Mouse (Mus musculus): ENCODE data around the gene Pde7b.
"Not testable (repeated sequence)": the region's sequence is repeated elsewhere in the genome, so short reads cannot be mapped to it uniquely, and the experiment has no call there.

Gene Pde7b

GRCm38 (mm10) chr10:20543121-20543520, 181.8 kb downstream of the Pde7b start:
- no peak for DNase-seq

- DNase-seq: no peak
These were observed 191.1 kb downstream of the Pde7b start for GRCm38 (mm10) chr10:20533811-20534210.

DNA sequence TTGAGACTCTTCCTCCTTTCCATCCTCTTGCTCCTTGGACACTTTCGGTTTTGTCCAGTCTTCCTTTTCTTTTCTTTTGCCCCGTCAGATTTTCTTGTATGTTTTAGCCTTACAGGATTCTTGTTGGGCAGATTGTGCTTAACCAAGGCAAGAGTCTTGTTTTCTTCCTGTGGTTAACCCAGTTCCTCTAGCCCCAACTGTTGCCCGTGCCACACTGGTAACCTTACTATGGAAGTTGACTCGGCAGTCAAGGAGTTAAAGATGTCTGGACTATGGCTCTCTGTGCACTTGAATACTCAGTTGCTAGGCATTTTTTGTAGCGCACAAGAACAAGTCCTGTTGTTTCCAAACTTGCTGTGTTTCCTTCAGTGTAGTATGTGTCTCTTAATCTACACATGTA, 193.0 kb downstream of the Pde7b start:
- no peak for DNase-seq

- no peak for DNase-seq
These were observed 196.1 kb downstream of the Pde7b start for GRCm38 (mm10) chr10:20528544-20529411.

- DNase-seq: no peak
These were observed 197.1 kb downstream of the Pde7b start for GRCm38 (mm10) chr10:20527737-20528136.

- no peak for DNase-seq
These were observed 206.4 kb downstream of the Pde7b start for GRCm38 (mm10) chr10:20518529-20518889.

GRCm38 (mm10) chr10:20517756-20518528, 206.9 kb downstream of the Pde7b start:
- DNase-seq: not testable (repeated sequence)

DNA sequence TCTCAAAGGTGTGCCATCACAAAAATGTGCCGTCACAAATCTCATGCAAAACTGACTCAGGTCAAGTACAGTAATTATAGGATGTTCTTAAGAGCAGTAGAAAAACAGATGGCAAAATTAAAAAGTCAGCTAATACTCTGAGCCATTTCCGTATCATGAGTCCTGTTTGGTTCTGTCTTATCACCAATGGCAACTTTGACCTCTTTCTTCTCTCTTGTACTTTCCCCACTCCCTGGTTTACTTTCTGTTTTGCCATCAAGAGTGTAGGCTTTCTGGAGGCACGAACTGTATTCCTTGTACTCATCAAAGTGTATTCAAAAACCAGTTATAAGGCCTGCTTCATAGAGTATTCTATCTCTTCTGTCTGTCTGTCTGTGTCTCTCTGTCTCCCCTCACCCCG, 211.0 kb downstream of the Pde7b start:
- DNase-seq: no peak

DNA sequence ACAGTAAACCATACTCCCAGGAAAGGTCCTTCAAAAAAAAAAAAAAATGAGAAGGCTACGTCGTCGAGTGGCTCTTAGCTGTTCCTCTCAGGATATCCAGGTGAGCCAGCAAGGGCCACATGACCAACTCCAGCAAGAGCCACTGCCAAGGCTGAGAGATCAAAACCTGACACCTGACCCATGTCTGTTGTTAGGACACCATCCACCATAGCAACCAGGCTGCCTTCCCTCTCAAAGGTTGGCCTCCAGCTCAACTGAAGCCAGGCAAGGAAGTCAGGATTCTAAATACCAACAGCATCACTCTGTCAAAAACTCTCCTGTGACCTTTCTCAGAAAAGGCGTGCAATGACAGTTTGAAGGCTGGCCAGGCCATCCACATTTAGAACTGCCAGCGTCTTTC, 211.4 kb downstream of the Pde7b start:
- DNase-seq: peak; percentile 37

DNA sequence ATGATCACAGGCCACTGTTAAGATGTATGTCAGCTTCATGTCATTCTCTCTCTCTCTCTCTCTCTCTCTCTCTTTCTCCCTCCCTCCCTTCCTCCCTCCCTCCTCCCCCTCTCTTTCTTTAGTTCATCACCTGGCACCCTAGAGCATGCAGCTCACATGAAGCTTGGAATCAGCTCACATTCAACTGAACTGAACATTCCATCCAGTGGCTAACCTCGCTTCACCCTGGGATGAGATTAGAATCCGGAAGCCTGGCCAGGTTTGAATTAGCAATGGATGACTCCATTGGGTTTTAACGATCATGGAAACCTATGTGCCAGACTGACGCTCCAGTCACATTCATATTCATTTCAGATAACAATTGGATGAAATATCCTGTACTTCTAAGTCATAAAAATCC, 215.1 kb downstream of the Pde7b start:
- DNase-seq: no peak

- DNase-seq: no peak
These were observed 216.4 kb downstream of the Pde7b start for GRCm38 (mm10) chr10:20508497-20508896.

- DNase-seq: no peak
These were observed 217.0 kb downstream of the Pde7b start for GRCm38 (mm10) chr10:20507732-20508412.

GRCm38 (mm10) chr10:20507069-20507468, 217.8 kb downstream of the Pde7b start:
- no peak for DNase-seq

DNA sequence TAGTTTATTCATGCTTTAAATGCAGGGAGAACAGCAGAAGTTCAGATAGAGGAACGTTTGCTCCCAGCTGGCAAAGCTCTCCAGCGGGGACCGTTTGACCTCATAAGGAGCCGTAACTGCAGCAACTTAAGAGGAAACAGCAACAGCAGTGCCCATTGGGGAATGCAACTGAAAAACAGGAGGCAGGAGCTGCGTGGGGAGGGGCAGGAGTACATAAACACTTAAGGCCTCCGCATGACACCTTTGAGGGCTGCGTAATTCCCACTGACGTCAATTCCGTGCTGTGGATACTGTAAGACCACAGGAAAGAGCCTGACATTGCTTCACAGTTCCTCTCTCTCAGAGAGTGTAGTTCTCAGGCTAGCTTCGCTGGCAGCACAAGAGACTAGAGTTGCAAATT, 219.4 kb downstream of the Pde7b start:
- peak; percentile 34 for DNase-seq

DNA sequence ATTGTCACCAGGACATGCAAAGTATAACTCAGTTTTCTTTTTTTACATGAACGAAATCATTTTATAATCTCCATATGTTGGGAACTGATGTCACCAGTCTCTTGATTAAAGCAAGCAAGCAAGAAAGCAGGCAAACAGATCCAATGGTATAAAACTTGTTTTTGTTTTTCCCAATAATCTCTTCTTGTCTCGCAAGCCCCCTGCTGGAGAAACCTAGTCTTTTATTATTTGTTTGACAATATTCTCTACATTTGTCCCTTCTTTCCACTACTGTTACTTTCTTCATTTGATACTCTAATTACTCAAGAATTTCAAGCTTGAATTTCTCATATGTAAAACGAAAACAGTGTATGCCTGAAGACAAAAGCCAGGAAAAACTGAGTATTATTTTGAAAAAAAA, 220.1 kb downstream of the Pde7b start:
- DNase-seq: no peak

DNA sequence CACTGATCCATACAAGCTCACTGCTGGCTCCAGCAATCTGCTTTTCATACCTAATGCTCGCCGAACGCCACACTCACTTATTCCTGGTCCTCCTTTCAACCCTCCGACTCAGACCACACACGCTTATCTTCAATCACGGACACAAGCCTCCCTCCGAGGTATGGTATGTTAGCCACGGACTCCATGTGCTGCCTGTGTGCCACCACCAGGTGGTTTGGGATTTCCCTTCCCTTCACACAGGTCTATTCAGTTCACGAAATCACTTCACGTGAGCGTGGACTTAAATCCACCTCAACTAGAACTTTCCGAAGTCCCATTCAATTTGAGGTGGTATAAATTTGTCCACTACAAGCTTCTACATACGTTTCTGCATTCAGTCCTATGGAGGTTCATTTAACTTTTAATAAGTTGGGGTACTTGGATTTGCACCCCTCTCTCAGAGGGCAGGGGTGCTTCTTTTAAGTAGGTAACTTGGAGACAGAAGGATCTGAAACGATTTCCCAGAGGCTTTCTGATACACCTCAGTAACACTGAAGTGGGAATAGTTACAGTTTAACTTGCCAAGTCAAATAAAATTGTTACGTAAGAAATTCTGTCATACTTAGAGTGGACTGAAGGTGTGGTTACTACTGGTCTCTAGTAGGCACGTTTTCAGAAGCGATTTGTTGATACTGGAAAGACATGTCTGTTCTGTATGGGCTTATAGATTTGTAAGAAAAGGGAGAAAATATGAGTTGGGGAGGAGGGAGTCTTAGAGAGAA, 221.4 kb downstream of the Pde7b start:
- DNase-seq: no peak

- DNase-seq: no peak
These were observed 223.7 kb downstream of the Pde7b start for GRCm38 (mm10) chr10:20501221-20501620.

DNA sequence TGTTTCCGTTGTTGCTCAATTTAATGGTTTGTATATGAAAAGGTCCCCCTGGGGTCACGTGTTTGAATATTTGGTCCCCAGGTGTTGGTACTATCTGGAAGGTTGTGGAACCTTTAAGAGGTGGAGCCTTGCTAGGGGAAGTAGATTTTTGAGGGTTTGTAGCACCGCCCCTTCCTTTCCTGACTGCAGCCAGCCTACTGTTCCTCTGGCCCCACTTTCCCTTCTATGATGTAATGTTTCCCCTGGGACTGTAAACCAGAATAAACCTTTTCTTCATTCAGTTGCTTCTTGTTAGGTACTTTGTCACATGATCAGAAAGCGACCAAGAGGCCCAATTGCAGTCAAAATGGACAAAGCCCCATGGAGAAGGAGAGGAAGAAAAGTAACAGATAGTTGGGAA, 229.8 kb downstream of the Pde7b start:
- DNase-seq: no peak

- no peak for DNase-seq
These were observed 230.9 kb downstream of the Pde7b start for GRCm38 (mm10) chr10:20493826-20494455.

DNA sequence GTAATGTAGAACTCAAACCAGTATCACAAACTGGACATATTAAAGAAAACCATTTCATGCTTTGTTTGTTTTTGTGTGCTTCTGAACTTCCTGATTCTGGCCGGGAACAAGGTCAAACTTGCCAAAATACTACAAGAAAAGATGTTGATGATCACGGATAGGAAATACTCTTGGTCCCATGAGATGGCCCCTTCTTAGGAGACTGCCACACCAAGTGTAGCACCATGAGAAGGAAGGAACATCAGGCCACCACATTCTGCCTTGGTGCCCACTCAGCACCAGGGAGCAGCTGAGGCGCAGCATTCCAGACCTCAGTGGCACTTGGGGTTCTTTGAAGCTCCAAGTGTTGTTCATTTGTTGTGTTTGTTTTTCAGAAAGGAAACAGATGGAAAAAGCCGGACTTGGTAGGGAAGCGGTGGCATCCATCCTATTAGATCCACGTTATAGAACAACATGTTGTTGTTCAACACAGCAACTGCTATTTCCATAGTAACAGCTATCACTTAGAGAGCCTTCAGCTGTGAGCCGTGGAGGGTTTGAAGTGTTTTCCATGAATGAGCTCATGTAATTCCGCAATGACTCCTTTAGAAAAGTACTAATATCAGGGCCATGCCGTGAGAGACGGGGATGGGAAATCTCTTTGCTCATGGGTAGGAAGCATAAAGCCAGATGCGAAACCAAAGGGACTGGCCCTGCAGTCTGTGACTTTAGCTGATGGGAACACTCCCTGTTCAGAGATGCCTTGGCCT, 232.5 kb downstream of the Pde7b start:
- DNase-seq: no peak

- DNase-seq: no peak
These were observed 234.1 kb downstream of the Pde7b start for GRCm38 (mm10) chr10:20490775-20491174.

GRCm38 (mm10) chr10:20490281-20490680, 234.6 kb downstream of the Pde7b start:
- DNase-seq: no peak

Measured in lung, postnatal 14 days (tissue).